Mouse (Mus musculus) T-cell, adult 66 days (primary cell): ENCODE results near the gene Nop53. TPM values are rescaled to one million over a fixed set of nuclear protein-coding genes. Genes with fewer than 3 reads are reported as not detected.

Experiments
- total RNA-seq, 2 experiments: library from RNA; stranded (reverse); gene quantifications; 3 replicates in 1 of 2; 4 replicates in 1 of 2; pipeline ENCODE4 v1.2.4; 2023

Nop53 gene
- total RNA-seq, result 100 to 1,000 TPM; 486 to 516 TPM

DNA sequence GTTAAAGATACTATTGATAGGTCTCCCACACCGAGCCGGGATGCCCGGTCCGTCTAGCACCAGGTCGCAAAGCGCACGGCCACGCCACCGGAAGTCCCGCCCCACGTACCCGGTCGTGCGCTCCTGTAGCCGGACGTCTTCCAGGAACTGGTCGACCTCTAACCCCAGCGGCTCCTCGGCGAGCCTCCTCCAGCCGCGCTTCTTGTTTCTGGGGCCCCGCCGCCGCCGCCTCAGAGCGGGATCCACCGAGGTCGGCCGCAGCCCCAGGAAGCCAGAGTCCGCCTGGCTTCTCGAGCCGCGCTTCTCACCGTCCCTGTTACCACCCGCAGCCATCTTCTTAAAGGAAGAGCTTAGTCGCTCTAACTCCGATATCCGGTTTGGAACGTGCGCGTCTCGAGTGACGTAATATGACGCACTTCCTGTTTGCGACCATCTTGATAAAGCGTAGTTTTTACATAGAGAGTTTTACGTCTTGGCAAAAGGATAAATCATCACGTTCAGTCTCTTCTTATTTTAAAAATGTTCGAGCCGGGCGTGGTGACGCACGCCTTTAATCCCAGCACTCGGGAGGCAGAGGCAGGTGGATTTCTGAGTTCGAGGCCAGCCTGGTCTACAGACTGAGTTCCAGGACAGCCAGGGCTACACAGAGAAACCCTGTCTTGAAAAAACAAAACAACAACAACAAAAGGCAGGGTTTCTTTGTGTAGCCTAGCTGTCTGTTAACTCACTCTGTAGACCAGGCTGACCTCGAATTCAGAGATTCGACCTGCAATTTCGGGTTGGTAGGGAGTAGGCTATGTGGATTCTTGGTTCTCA, at the start of gene Nop53:
Gene Nop53, minus strand, starts transcription at position 354 of the 816 bp plus-strand sequence.

DNA sequence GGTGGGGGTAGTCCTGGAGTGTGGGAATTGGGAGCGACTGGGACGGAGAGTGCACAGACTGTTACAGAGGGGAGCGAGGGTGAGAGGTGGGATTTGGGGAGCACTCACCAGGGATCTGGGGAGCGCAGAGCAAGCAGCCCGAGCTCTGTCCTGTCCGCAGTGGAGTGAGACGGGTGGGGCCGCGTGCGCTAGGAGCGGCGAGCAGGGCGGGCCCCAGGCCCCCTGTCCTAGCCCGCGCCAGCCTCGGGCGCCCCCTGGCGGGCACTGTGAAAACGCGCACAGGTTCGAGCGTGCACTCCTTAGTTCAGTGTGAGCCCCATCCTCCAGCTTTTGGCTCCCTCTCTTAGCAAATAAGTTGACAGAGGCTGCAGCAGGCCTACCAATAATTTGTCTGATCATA, 21.4 kb upstream of the Nop53 start, which contains the start of gene Ehd2:
Gene Ehd2, minus strand, starts transcription at position 256 of the 400 bp plus-strand sequence.

DNA sequence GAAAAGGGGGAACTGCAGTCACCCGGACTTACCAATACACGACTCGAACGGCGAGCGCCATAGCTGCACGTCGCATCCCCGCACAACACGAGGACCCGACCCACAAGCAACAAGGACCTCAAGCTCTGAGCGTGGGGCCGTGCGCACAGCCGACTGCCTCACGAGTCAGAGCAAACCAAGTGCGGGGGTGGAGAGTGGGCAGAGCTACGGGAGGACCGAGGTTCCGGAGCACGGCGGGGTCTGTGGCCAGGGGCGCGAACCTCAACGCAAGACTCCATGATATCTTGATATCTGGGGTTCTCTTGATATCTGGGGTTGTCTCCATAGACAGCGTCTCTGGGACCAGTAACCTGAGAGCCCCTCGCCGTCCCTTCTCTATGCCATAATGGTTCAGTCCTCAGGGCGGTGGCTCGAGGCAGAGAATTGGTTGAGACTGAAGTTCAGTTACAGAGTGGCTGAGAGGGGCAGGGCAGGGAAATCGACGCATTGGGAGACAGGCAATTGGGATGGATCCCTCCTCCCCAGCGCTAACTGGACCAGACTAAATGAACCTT, 23.6 kb downstream of the Nop53 start, which contains the start of gene Selenow:
Gene Selenow, minus strand, starts transcription at position 183 of the 554 bp plus-strand sequence.

Other genes starting within 250 kb of the Nop53 start
- not detected for gene Obox5, start 195.9 kb downstream of the Nop53 start, total RNA-seq
- not detected for gene Obox6, start 106.4 kb downstream of the Nop53 start, total RNA-seq
- not detected for gene Crx, start 66.1 kb downstream of the Nop53 start, total RNA-seq
- not detected for gene Crxos, start 63.5 kb downstream of the Nop53 start, total RNA-seq
- gene Selenow, start 23.7 kb downstream of the Nop53 start, total RNA-seq, result 100 to 1,000 TPM; 212 to 218 TPM
- under 1 TPM; 0.55 to 0.89 TPM for gene Ehd2, start 21.5 kb upstream of the Nop53 start, total RNA-seq
- gene Bicra, start 101.8 kb upstream of the Nop53 start, total RNA-seq, result 10 to 100 TPM; 63.1 to 69.6 TPM
- not detected for gene Zfp541, start 115.7 kb upstream of the Nop53 start, total RNA-seq
- gene Napa, start 152.4 kb upstream of the Nop53 start, total RNA-seq, result 100 to 1,000 TPM; 213 to 236 TPM
- 10 to 100 TPM; 41.3 to 44.7 TPM for gene Kptn, start 173.8 kb upstream of the Nop53 start, total RNA-seq
- under 1 TPM; 0.09 TPM for gene Slc8a2, start 183.8 kb upstream of the Nop53 start, total RNA-seq
- 10 to 100 TPM; 44.6 to 58.0 TPM for gene Meis3, start 229.0 kb upstream of the Nop53 start, total RNA-seq